Mouse (Mus musculus): ENCODE data around the gene Tgoln1.

GRCm38 (mm10) chr6:72597083-72597874, 19.5 kb downstream of the Tgoln1 start:
- TF ChIP-seq CTCF (IDR thresholded peaks at IDR 0.05; ENCODE audit: borderline replicate concordance, control insufficient read depth, extremely low read depth, insufficient read depth, low read length, poor library complexity) = no peak
- TF ChIP-seq POLR2A (IDR thresholded peaks at IDR 0.05; ENCODE audit: control insufficient read depth, extremely low read depth, insufficient read depth, low read length, poor library complexity) = no peak

Measured in thymus, adult 2 months (tissue).